Mouse (Mus musculus) myocyte (in vitro differentiated cells): ENCODE data around the gene Igf1r.

Experiments used
- E2F4 ChIP-seq: IDR thresholded peaks from one replicate; pipeline ENCODE4 v1.6.1; 2011; ENCODE audit warnings: mild to moderate bottlenecking, control low read depth, moderate library complexity; ENCODE audit not compliant: insufficient read depth
- MYOD1 ChIP-seq, 3 experiments: IDR thresholded peaks; one replicate each; pipeline ENCODE4 v1.6.1; 2011; ENCODE audit warnings: control low read depth in 2 of 3, low read depth in 2 of 3, mild to moderate bottlenecking in 2 of 3, moderate library complexity in 1 of 3; ENCODE audit not compliant: insufficient read length in 2 of 3, control insufficient read depth in 1 of 3
- MYOG ChIP-seq, 3 experiments: IDR thresholded peaks; one replicate each; pipeline ENCODE4 v1.6.1; 2011; ENCODE audit warnings: control low read depth in 2 of 3, low read depth in 2 of 3, mild to moderate bottlenecking in 2 of 3; ENCODE audit not compliant: insufficient read length in 2 of 3, control insufficient read depth in 1 of 3, insufficient read depth in 1 of 3
- POLR2A ChIP-seq: IDR thresholded peaks from one replicate; pipeline ENCODE4 v1.6.1; 2011; ENCODE audit warnings: low read depth, mild to moderate bottlenecking, control low read depth, moderate library complexity; ENCODE audit not compliant: insufficient read length
- POLR2AphosphoS2 ChIP-seq: IDR thresholded peaks from one replicate; pipeline ENCODE4 v1.6.1; 2011; ENCODE audit warnings: low read depth, control low read depth; ENCODE audit not compliant: insufficient read length
- TCF3 ChIP-seq: IDR thresholded peaks from one replicate; pipeline ENCODE4 v1.6.1; 2011; ENCODE audit warnings: low read depth, control low read depth; ENCODE audit not compliant: insufficient read length
- USF1 ChIP-seq: IDR thresholded peaks from one replicate; pipeline ENCODE4 v1.6.1; 2011; ENCODE audit warnings: low read depth, mild to moderate bottlenecking, control low read depth, moderate library complexity

- TF ChIP-seq POLR2A (no peak), E2F4 (no peak), POLR2AphosphoS2 (no peak), USF1 (no peak), MYOD1 (IDR thresholded peaks at IDR 0.05; ENCODE audit: control insufficient read depth in 1 of 3, insufficient read length in 2 of 3, low read depth in 2 of 3) (no peak), TCF3 (no peak), MYOG (IDR thresholded peaks at IDR 0.05; ENCODE audit: control insufficient read depth in 1 of 3, insufficient read depth in 1 of 3, insufficient read length in 2 of 3, low read depth in 2 of 3) (no peak)
Observed at GRCm38 (mm10) chr7:67995276-67995675, 42.6 kb downstream of the Igf1r start.
